Mouse (Mus musculus): Measurements from ENCODE around the gene Limk1. TPM values are rescaled to one million over a fixed set of nuclear protein-coding genes. Genes with fewer than 3 reads are reported as not detected.

Limk1 gene
- total and polyA plus RNA-seq, 3 experiments = 7.2 to 27.7 (median 10.8) TPM

DNA sequence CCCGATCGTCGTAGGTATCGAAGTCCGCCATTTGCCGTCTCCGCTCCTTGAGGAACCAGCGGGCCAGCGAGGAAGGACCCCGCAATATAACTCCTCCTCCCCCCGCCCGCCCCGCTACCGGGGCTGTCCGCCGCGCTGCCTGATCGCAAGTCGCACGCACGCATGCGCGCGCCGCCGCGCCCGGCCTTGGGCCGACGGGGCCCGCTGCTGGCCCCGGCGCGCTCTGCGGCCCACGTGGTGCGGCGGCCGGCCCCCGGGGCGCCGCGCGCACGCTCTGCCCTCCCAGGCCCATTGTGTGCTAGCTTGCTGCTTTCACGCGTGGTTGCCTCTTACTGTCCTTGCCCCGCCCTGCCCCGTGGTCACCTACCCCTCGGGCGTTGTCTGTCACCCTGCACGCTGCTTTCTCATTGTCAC is 49.1 kb downstream of the Limk1 start, which contains the start of gene Eif4h:
Gene Eif4h, minus strand, starts transcription at position 222 of the 414 bp plus-strand sequence.
- Histone ChIP-seq H3K9me3 (replicated peaks; ENCODE audit: low read length) (no peaks in the 10 kb centered on the region), H3K4me1 (ENCODE audit: control insufficient read depth in 1 of 2, insufficient read depth in 2 of 2) (peaks cover 2 to 20% of the 10 kb centered on the region in 2 experiments; a peak in 3 of 4 replicates), H3K9ac (ENCODE audit: insufficient read depth, low read depth) (peak within 1 kb of the TSS; percentile 95), H3K27ac (ENCODE audit: insufficient read depth, low read depth) (peak within 1 kb of the TSS; percentile 72), H3K27me3 (replicated peaks) (no peaks in the 10 kb centered on the region), H3K4me3 (replicated peaks in 1 of 3; ENCODE audit: low read depth in 2 of 3, low read length in 2 of 3, poor library complexity in 1 of 3) (peak within 1 kb of the TSS; percentile 90 to 97 (median 94)), H3K4me2 (ENCODE audit: insufficient read depth, low read depth, poor library complexity, severe bottlenecking) (peak within 1 kb of the TSS; percentile 98), H3K36me3 (replicated peaks in 1 of 2; ENCODE audit: control insufficient read depth in 1 of 2, insufficient read depth in 1 of 2, low read length in 1 of 2) (peaks cover 12 to 25% of the 10 kb centered on the region in 2 experiments), H3K79me2 (replicated peaks; ENCODE audit: control insufficient read depth, extremely low read depth, insufficient read depth, poor library complexity, severe bottlenecking) (peaks cover 47% of the 10 kb centered on the region)
- TF ChIP-seq UBTF (IDR thresholded peaks at IDR 0.05; ENCODE audit: low read depth, low read length) = no peak
- TF ChIP-seq CHD2 (IDR thresholded peaks at IDR 0.05; ENCODE audit: low read length) = no peak
- peak; percentile 96 for TF ChIP-seq NRF1 (IDR thresholded peaks at IDR 0.05; ENCODE audit: low read depth, low read length)
- 0 out of 2 replicates have a peak, but pooled peaks have one; percentile 35 for TF ChIP-seq KAT2A (IDR thresholded peaks at IDR 0.05; ENCODE audit: insufficient replicate concordance, low read length)
- TF ChIP-seq POLR2A (IDR thresholded peaks at IDR 0.05; ENCODE audit: low read depth, low read length) = peak; percentile 94
- peak; percentile 82 for TF ChIP-seq NELFE (IDR thresholded peaks at IDR 0.05; ENCODE audit: low read depth, low read length)
- TF ChIP-seq SMC3 (IDR thresholded peaks at IDR 0.05; ENCODE audit: low read depth, low read length) = no peak
- TF ChIP-seq ZC3H11A (IDR thresholded peaks at IDR 0.05; ENCODE audit: low read depth, low read length) = no peak
- TF ChIP-seq ZMIZ1 (IDR thresholded peaks at IDR 0.05; ENCODE audit: low read depth, low read length) = peak; percentile 60; the same call in 1 of the 2 replicates
- TF ChIP-seq BHLHE40 (IDR thresholded peaks at IDR 0.05; ENCODE audit: low read depth, low read length) = peak; percentile 46; the same call in 1 of the 2 replicates
- no peak for TF ChIP-seq ZNF384 (IDR thresholded peaks at IDR 0.05; ENCODE audit: low read depth, low read length)
- peak; percentile 85 for TF ChIP-seq TBP (conservative IDR thresholded peaks at IDR 0.05; ENCODE audit: low read depth, low read length)
- no peak for TF ChIP-seq MAFK (IDR thresholded peaks at IDR 0.05; ENCODE audit: insufficient replicate concordance, low read length)
- TF ChIP-seq TCF12 (IDR thresholded peaks at IDR 0.05; ENCODE audit: low read depth, low read length) = peak; percentile 85
- TF ChIP-seq MYC (IDR thresholded peaks at IDR 0.05; ENCODE audit: low read depth, low read length) = peak; percentile 69; the same call in 1 of the 2 replicates
- TF ChIP-seq PAX5 (IDR thresholded peaks at IDR 0.05; ENCODE audit: low read length) = no peak
- peak; percentile 83 for TF ChIP-seq MAZ (IDR thresholded peaks at IDR 0.05; ENCODE audit: low read depth, low read length)
- TF ChIP-seq USF1 (IDR thresholded peaks at IDR 0.05; ENCODE audit: low read depth, low read length) = peak; percentile 82
- peak; percentile 60 for TF ChIP-seq ELF1 (IDR thresholded peaks at IDR 0.05; ENCODE audit: low read depth, low read length)
- TF ChIP-seq E2F4 (IDR thresholded peaks at IDR 0.05; ENCODE audit: insufficient replicate concordance, low read depth, low read length) = no peak
- no peak for TF ChIP-seq EP300 (IDR thresholded peaks at IDR 0.05; ENCODE audit: low read length)
- TF ChIP-seq SIN3A (IDR thresholded peaks at IDR 0.05; ENCODE audit: low read length) = peak; percentile 22; the same call in 1 of the 2 replicates
- no peak for TF ChIP-seq RCOR1 (conservative IDR thresholded peaks at IDR 0.05; ENCODE audit: low read depth, low read length)
- TF ChIP-seq MAX (IDR thresholded peaks at IDR 0.05; ENCODE audit: low read length) = peak; percentile 63; the same call in 1 of the 2 replicates
- peak; percentile 87 for TF ChIP-seq MXI1 (IDR thresholded peaks at IDR 0.05; ENCODE audit: low read depth, low read length)
- no peak for TF ChIP-seq ETS1 (conservative IDR thresholded peaks at IDR 0.05; ENCODE audit: low read depth, low read length)
- TF ChIP-seq IRF4 (IDR thresholded peaks at IDR 0.05; ENCODE audit: low read depth, low read length) = no peak
- TF ChIP-seq HCFC1 (IDR thresholded peaks at IDR 0.05; ENCODE audit: low read depth, low read length) = peak; percentile 73
- in situ Hi-C loops (cut with MboI; ENCODE audit: low pct_ligation_motif_present, low pct_unique_long_range_greater_than_20kb, low sequenced_read_pairs) = no loop called here
- dilution Hi-C loops (cut with MboI; ENCODE audit: extremely low pct_ligation_motif_present, extremely low pct_unique_long_range_greater_than_20kb, low sequenced_read_pairs) = no loop called here
- peak; percentile 91 for DNase-seq (ENCODE audit: extremely low read depth)

Measured in CH12.LX (cell line).